Mouse (Mus musculus) lung, embryonic 15.5 days (tissue): Measurements from ENCODE around the gene Dgkg. TPM values are rescaled to one million over a fixed set of nuclear protein-coding genes. Genes with fewer than 3 reads are reported as not detected.

Experiments
- ATAC-seq: fragments of 200-750 bp; cut with Nextera tagmentation; 2 replicates; pipeline ENCODE4 v1.8.0; 2017; ENCODE audit warnings: moderate number of reproducible peaks, borderline replicate concordance; ENCODE audit not compliant: low FRiP score, low TSS enrichment; ENCODE audit errors: extremely low read depth
- H3K27ac ChIP-seq: fragments of 300-500 bp; sonication (generic); 2 replicates; pipeline ENCODE4 v1.5.1; 2015; ENCODE audit warnings: moderate library complexity, mild to moderate bottlenecking, inconsistent platforms
- H3K27me3 ChIP-seq: fragments of 300-500 bp; sonication (generic); 2 replicates; pipeline ENCODE4 v1.6.1; 2015; ENCODE audit warnings: inconsistent platforms
- H3K36me3 ChIP-seq: fragments of 300-500 bp; sonication (generic); 2 replicates; pipeline ENCODE4 v1.6.1; 2015; ENCODE audit warnings: inconsistent platforms
- H3K4me1 ChIP-seq: fragments of 300-500 bp; sonication (generic); 2 replicates; pipeline ENCODE4 v1.6.1; 2015; ENCODE audit warnings: inconsistent platforms
- H3K4me2 ChIP-seq: fragments of 300-500 bp; sonication (generic); 2 replicates; pipeline ENCODE4 v1.6.1; 2015; ENCODE audit warnings: inconsistent platforms, mild to moderate bottlenecking, moderate library complexity
- H3K4me3 ChIP-seq: fragments of 300-500 bp; sonication (generic); 2 replicates; pipeline ENCODE4 v1.5.1; 2015; ENCODE audit warnings: mild to moderate bottlenecking, inconsistent platforms
- H3K9ac ChIP-seq: fragments of 300-500 bp; sonication (generic); 2 replicates; pipeline ENCODE4 v1.6.1; 2015; ENCODE audit warnings: inconsistent platforms
- H3K9me3 ChIP-seq: fragments of 300-500 bp; sonication (generic); 2 replicates; pipeline ENCODE4 v1.6.1; 2016; ENCODE audit warnings: inconsistent platforms
- WGBS: fragments of 180-500 bp; shearing (Covaris S2); methylation state at CpG from one replicate; pipeline ENCODE4 v1.1.7; 2015; 5-methylcytosine and 5-hydroxymethylcytosine counted together
- polyA plus RNA-seq: library from polyadenylated mRNA; unstranded; fragments of >200 nt; fragmentation: Nextera tagmentation; extraction: Ambion mirVana; gene quantifications from 2 replicates; pipeline ENCODE4 v1.2.1, GENCODE M21; 2015

Gene Dgkg
- polyA plus RNA-seq = 0.79 and 1.1 TPM in 2 replicates

GRCm38 (mm10) chr16:22656533-22657444 lies at the start of gene Dgkg:
TSS of gene Dgkg (minus strand) at chr16:22657221.
- H3K27me3 ChIP-seq = peaks cover 63% of the 10 kb centered on the region
- H3K36me3 ChIP-seq = no peaks in the 10 kb centered on the region
- ATAC-seq = peak; percentile 57
- peaks cover 15% of the 10 kb centered on the region for H3K4me1 ChIP-seq
- H3K9me3 ChIP-seq = no peaks in the 10 kb centered on the region
- H3K27ac ChIP-seq = no peak within 1 kb of the TSS
- H3K4me3 ChIP-seq = peak within 1 kb of the TSS; percentile 34
- H3K4me2 ChIP-seq = peak within 1 kb of the TSS; percentile 76
- no peak within 1 kb of the TSS for H3K9ac ChIP-seq
- WGBS = 1% methylated on average over 63 of the region's 63 CpGs

GRCm38 (mm10) chr16:22704946-22705345 lies 47.9 kb upstream of the Dgkg start:
- no peak for ATAC-seq
- Histone ChIP-seq H3K27ac (no peak overlapping the region), H3K4me2 (no peak overlapping the region), H3K4me1 (no peaks in the 10 kb centered on the region), H3K4me3 (no peak overlapping the region), H3K9ac (no peak overlapping the region), H3K27me3 (no peaks in the 10 kb centered on the region), H3K9me3 (no peaks in the 10 kb centered on the region), H3K36me3 (no peaks in the 10 kb centered on the region)
- WGBS = 42% methylated on average over 6 of the region's 6 CpGs

GRCm38 (mm10) chr16:22704136-22704535 lies 47.1 kb upstream of the Dgkg start:
- Histone ChIP-seq H3K27me3 (no peaks in the 10 kb centered on the region), H3K4me3 (no peak overlapping the region), H3K9me3 (no peaks in the 10 kb centered on the region), H3K4me1 (no peaks in the 10 kb centered on the region), H3K4me2 (no peak overlapping the region), H3K27ac (no peak overlapping the region), H3K9ac (no peak overlapping the region), H3K36me3 (no peaks in the 10 kb centered on the region)
- no peak for ATAC-seq
- WGBS = 84% methylated on average over 5 of the region's 5 CpGs

GRCm38 (mm10) chr16:22698846-22699760 lies 42.1 kb upstream of the Dgkg start:
- no peaks in the 10 kb centered on the region for H3K36me3 ChIP-seq
- H3K27ac ChIP-seq = no peak overlapping the region
- H3K9ac ChIP-seq = no peak overlapping the region
- H3K4me3 ChIP-seq = no peak overlapping the region
- H3K4me1 ChIP-seq = no peaks in the 10 kb centered on the region
- no peaks in the 10 kb centered on the region for H3K27me3 ChIP-seq
- H3K4me2 ChIP-seq = no peak overlapping the region
- no peak for ATAC-seq
- H3K9me3 ChIP-seq = no peaks in the 10 kb centered on the region
- 66% methylated on average over 13 of the region's 13 CpGs for WGBS

- H3K27me3 ChIP-seq = no peaks in the 10 kb centered on the region
- H3K36me3 ChIP-seq = no peaks in the 10 kb centered on the region
- WGBS = 48% methylated on average over 8 of the region's 8 CpGs
- ATAC-seq = no peak
- no peak overlapping the region for H3K9ac ChIP-seq
- no peak overlapping the region for H3K27ac ChIP-seq
- H3K4me3 ChIP-seq = no peak overlapping the region
- H3K4me1 ChIP-seq = no peaks in the 10 kb centered on the region
- no peak overlapping the region for H3K4me2 ChIP-seq
- no peaks in the 10 kb centered on the region for H3K9me3 ChIP-seq
These were observed 41.1 kb upstream of the Dgkg start for GRCm38 (mm10) chr16:22698101-22698500.

GRCm38 (mm10) chr16:22689622-22690021 lies 32.6 kb upstream of the Dgkg start:
- Histone ChIP-seq H3K27me3 (no peaks in the 10 kb centered on the region), H3K9me3 (no peaks in the 10 kb centered on the region), H3K9ac (no peak overlapping the region), H3K36me3 (no peaks in the 10 kb centered on the region), H3K4me2 (no peak overlapping the region), H3K4me3 (no peak overlapping the region), H3K27ac (no peak overlapping the region), H3K4me1 (no peaks in the 10 kb centered on the region)
- WGBS = 83% methylated on average over 2 of the region's 2 CpGs
- ATAC-seq = no peak

- Histone ChIP-seq H3K4me2 (no peak overlapping the region), H3K4me3 (no peak overlapping the region), H3K27me3 (no peaks in the 10 kb centered on the region), H3K36me3 (no peaks in the 10 kb centered on the region), H3K9me3 (no peaks in the 10 kb centered on the region), H3K27ac (no peak overlapping the region), H3K4me1 (no peaks in the 10 kb centered on the region), H3K9ac (no peak overlapping the region)
- ATAC-seq = no peak
- WGBS = 63% methylated on average over 8 of the region's 8 CpGs
These were observed 30.8 kb upstream of the Dgkg start for GRCm38 (mm10) chr16:22687711-22688230.

GRCm38 (mm10) chr16:22683605-22684004 lies 26.6 kb upstream of the Dgkg start:
- Histone ChIP-seq H3K4me1 (no peaks in the 10 kb centered on the region), H3K36me3 (no peaks in the 10 kb centered on the region), H3K9me3 (no peaks in the 10 kb centered on the region), H3K27me3 (no peaks in the 10 kb centered on the region), H3K9ac (no peak overlapping the region), H3K4me3 (no peak overlapping the region), H3K27ac (no peak overlapping the region), H3K4me2 (no peak overlapping the region)
- 54% methylated on average over 3 of the region's 3 CpGs for WGBS
- ATAC-seq = no peak

GRCm38 (mm10) chr16:22682727-22683126 lies 25.7 kb upstream of the Dgkg start:
- H3K4me3 ChIP-seq = no peak overlapping the region
- no peaks in the 10 kb centered on the region for H3K36me3 ChIP-seq
- no peaks in the 10 kb centered on the region for H3K4me1 ChIP-seq
- no peak overlapping the region for H3K27ac ChIP-seq
- no peak overlapping the region for H3K4me2 ChIP-seq
- no peaks in the 10 kb centered on the region for H3K27me3 ChIP-seq
- ATAC-seq = no peak
- H3K9ac ChIP-seq = no peak overlapping the region
- no peaks in the 10 kb centered on the region for H3K9me3 ChIP-seq

GRCm38 (mm10) chr16:22679641-22680040 lies 22.6 kb upstream of the Dgkg start:
- no peaks in the 10 kb centered on the region for H3K27me3 ChIP-seq
- H3K9me3 ChIP-seq = no peaks in the 10 kb centered on the region
- H3K9ac ChIP-seq = no peak overlapping the region
- H3K4me1 ChIP-seq = no peaks in the 10 kb centered on the region
- no peak overlapping the region for H3K27ac ChIP-seq
- WGBS = 59% methylated on average over 3 of the region's 3 CpGs
- H3K36me3 ChIP-seq = no peaks in the 10 kb centered on the region
- no peak overlapping the region for H3K4me2 ChIP-seq
- ATAC-seq = no peak
- H3K4me3 ChIP-seq = no peak overlapping the region

GRCm38 (mm10) chr16:22674636-22675035 lies 17.6 kb upstream of the Dgkg start:
- Histone ChIP-seq H3K9me3 (no peaks in the 10 kb centered on the region), H3K9ac (no peak overlapping the region), H3K4me3 (no peak overlapping the region), H3K36me3 (no peaks in the 10 kb centered on the region), H3K27ac (no peak overlapping the region), H3K4me2 (no peak overlapping the region), H3K4me1 (no peaks in the 10 kb centered on the region), H3K27me3 (no peaks in the 10 kb centered on the region)
- 87% methylated on average over 10 of the region's 10 CpGs for WGBS
- ATAC-seq = no peak

GRCm38 (mm10) chr16:22674164-22674563 lies 17.1 kb upstream of the Dgkg start:
- no peaks in the 10 kb centered on the region for H3K9me3 ChIP-seq
- no peaks in the 10 kb centered on the region for H3K27me3 ChIP-seq
- WGBS = 66% methylated on average over 4 of the region's 4 CpGs
- H3K4me3 ChIP-seq = no peak overlapping the region
- no peak overlapping the region for H3K4me2 ChIP-seq
- H3K27ac ChIP-seq = no peak overlapping the region
- H3K4me1 ChIP-seq = no peaks in the 10 kb centered on the region
- H3K36me3 ChIP-seq = no peaks in the 10 kb centered on the region
- H3K9ac ChIP-seq = no peak overlapping the region
- ATAC-seq = no peak
